ENCODE assay signal across 18 mouse cellular contexts in genomic region chr2:157676396-157677176, GRCm38 (mm10).
DNase-seq lines count a peak whose midpoint lies in the region; ATAC-seq and TF ChIP-seq lines count a peak whose summit lies in the region.
"Had no signal": no experiment of that assay in that cellular context is flagged by ENCODE, and none has a peak within 500 bp of the region (broad histone marks: within the 10 kb centered on the region; RNA-seq: fewer than 3 reads in every experiment).

No protein-coding gene starts in this region.

- H3K4me3 ChIP-seq in kidney, embryonic 16.5 days (ENCODE audit: low read length) = no peak overlapping the region
- no peak overlapping the region for H3K4me3 ChIP-seq in kidney, adult 2 months (ENCODE audit: insufficient read depth, low read depth, low read length)
- H3K4me3 ChIP-seq in midbrain, postnatal 0 days (ENCODE audit: low read depth, low read length) = no peak overlapping the region
- no peak overlapping the region for H3K4me3 ChIP-seq in midbrain, embryonic 10.5 days
- H3K4me3 ChIP-seq in liver, embryonic 14.5 days (ENCODE audit: insufficient read depth in 1 of 2, low read depth in 2 of 2, low read length in 2 of 2) = no peak overlapping the region
- no peak overlapping the region for H3K4me3 ChIP-seq in forebrain, postnatal 0 days (ENCODE audit: low read depth, low read length)
- H3K4me3 ChIP-seq: embryonic facial prominence, embryonic 13.5 days; myocyte had no signal

- no peak overlapping the region for H3K4me2 ChIP-seq in kidney, embryonic 16.5 days (replicated peaks; ENCODE audit: low read depth, low read length)
- no peak overlapping the region for H3K4me2 ChIP-seq in midbrain, postnatal 0 days (ENCODE audit: low read depth, low read length, poor library complexity, severe bottlenecking)
- peak overlapping the region; percentile 28; the same call in 1 of the 2 replicates for H3K4me2 ChIP-seq in liver, embryonic 14.5 days (ENCODE audit: low read depth)
- H3K4me2 ChIP-seq in forebrain, postnatal 0 days (ENCODE audit: low read depth) = no peak overlapping the region
- H3K4me2 ChIP-seq: embryonic facial prominence, embryonic 13.5 days had no signal

- WGBS in kidney, embryonic 16.5 days = 32% methylated on average over 10 of the region's 10 CpGs
- 38% methylated on average over 10 of the region's 10 CpGs for WGBS in kidney, adult 2 months
- 65% methylated on average over 10 of the region's 10 CpGs for whole genome bisulfite sequencing in midbrain, postnatal 0 days
- WGBS in midbrain, embryonic 10.5 days = 59% methylated on average over 10 of the region's 10 CpGs
- WGBS in liver, embryonic 14.5 days (ENCODE audit: insufficient replicate concordance) = 28% methylated on average over 10 of the region's 10 CpGs
- WGBS in forebrain, postnatal 0 days = 68% methylated on average over 10 of the region's 10 CpGs

- H3K27ac ChIP-seq in kidney, embryonic 16.5 days (ENCODE audit: low read length) = 0 out of 2 replicates have a peak overlapping the region, but pooled peaks have one; percentile 3
- no peak overlapping the region for H3K27ac ChIP-seq in kidney, adult 2 months (ENCODE audit: insufficient read depth, low read depth, low read length)
- H3K27ac ChIP-seq in midbrain, postnatal 0 days (ENCODE audit: low read depth, low read length) = no peak overlapping the region
- no peak overlapping the region for H3K27ac ChIP-seq in midbrain, embryonic 10.5 days (replicated peaks)
- no peak overlapping the region for H3K27ac ChIP-seq in liver, embryonic 14.5 days
- H3K27ac ChIP-seq in forebrain, postnatal 0 days (ENCODE audit: low read depth, low read length) = no peak overlapping the region
- H3K27ac ChIP-seq: embryonic facial prominence, embryonic 13.5 days had no signal

- no peak for TF ChIP-seq POLR2A in kidney, adult 2 months (IDR thresholded peaks at IDR 0.05; ENCODE audit: low read depth, low read length)

- TF ChIP-seq EP300 in liver, embryonic 14.5 days (IDR thresholded peaks at IDR 0.05; ENCODE audit: low read depth) = no peak

- H3K36me3 ChIP-seq in kidney, embryonic 16.5 days (ENCODE audit: insufficient read depth, low read length) = no peaks in the 10 kb centered on the region
- no peaks in the 10 kb centered on the region for H3K36me3 ChIP-seq in kidney, adult 2 months (ENCODE audit: control insufficient read depth, insufficient read depth, low read length)
- no peaks in the 10 kb centered on the region for H3K36me3 ChIP-seq in midbrain, postnatal 0 days (ENCODE audit: insufficient read depth, low read length)
- no peaks in the 10 kb centered on the region for H3K36me3 ChIP-seq in midbrain, embryonic 10.5 days
- H3K36me3 ChIP-seq in liver, embryonic 14.5 days (replicated peaks; ENCODE audit: control insufficient read depth, insufficient read depth, low read depth) = no peaks in the 10 kb centered on the region
- no peaks in the 10 kb centered on the region for H3K36me3 ChIP-seq in forebrain, postnatal 0 days (ENCODE audit: insufficient read depth)
- H3K36me3 ChIP-seq: embryonic facial prominence, embryonic 13.5 days had no signal

- ATAC-seq in kidney, embryonic 16.5 days (ENCODE audit: low FRiP score, low TSS enrichment) = peak; percentile 41
- no peak for ATAC-seq in midbrain, postnatal 0 days (ENCODE audit: low FRiP score)
- peak; percentile 61; the same call in 1 of the 2 replicates for ATAC-seq in liver, embryonic 14.5 days (ENCODE audit: insufficient read depth)
- ATAC-seq in forebrain, postnatal 0 days = no peak
- ATAC-seq: CD4-positive, CD25-positive, alpha-beta regulatory T cell, adult 4 months; inflammation-experienced regulatory T-cells, adult 6 months had no signal

- 0 out of 2 replicates have a peak, but pooled peaks cover 9% of the 10 kb centered on the region for H3K4me1 ChIP-seq in kidney, embryonic 16.5 days (ENCODE audit: insufficient read depth, low read length)
- H3K4me1 ChIP-seq in kidney, adult 2 months (ENCODE audit: control insufficient read depth, insufficient read depth, low read length) = no peaks in the 10 kb centered on the region
- H3K4me1 ChIP-seq in midbrain, postnatal 0 days (ENCODE audit: insufficient read depth, low read length) = no peaks in the 10 kb centered on the region
- H3K4me1 ChIP-seq in midbrain, embryonic 10.5 days = 0 out of 2 replicates have a peak, but pooled peaks cover 9% of the 10 kb centered on the region
- H3K4me1 ChIP-seq in liver, embryonic 14.5 days (replicated peaks; ENCODE audit: control insufficient read depth in 2 of 2, insufficient read depth in 2 of 2, low read length in 1 of 2) = peaks cover 0 to 11% of the 10 kb centered on the region in 2 experiments; a peak in 3 of 4 replicates
- H3K4me1 ChIP-seq in forebrain, postnatal 0 days (ENCODE audit: insufficient read depth) = no peaks in the 10 kb centered on the region
- H3K4me1 ChIP-seq: embryonic facial prominence, embryonic 13.5 days had no signal

- TF ChIP-seq CTCF in kidney, adult 2 months (conservative IDR thresholded peaks at IDR 0.05; ENCODE audit: insufficient read depth, insufficient read length, low read depth, low read length) = no peak
- TF ChIP-seq CTCF in midbrain, postnatal 0 days (IDR thresholded peaks at IDR 0.05) = 0 out of 2 replicates have a peak, but pooled peaks have one; percentile 8
- TF ChIP-seq CTCF in liver, embryonic 14.5 days (IDR thresholded peaks at IDR 0.05; ENCODE audit: low read depth) = no peak
- TF ChIP-seq CTCF in forebrain, postnatal 0 days (IDR thresholded peaks at IDR 0.05; ENCODE audit: low read depth) = no peak

- peak; percentile 18 for DNase-seq in adrenal gland, adult 2 months
- no peak for DNase-seq in adrenal gland, adult (ENCODE audit: inconsistent age in 2 of 2, low spot score in 1 of 2)
- no peak for DNase-seq in kidney, adult 2 months
- no peak for DNase-seq in midbrain, postnatal 0 days (ENCODE audit: low spot score)
- no peak for DNase-seq in midbrain, embryonic 10.5 days (ENCODE audit: low spot score)
- DNase-seq in liver, embryonic 14.5 days (ENCODE audit: low read depth in 3 of 3, low spot score in 3 of 3) = no peak
- no peak for DNase-seq in forebrain, postnatal 0 days
- DNase-seq: cerebellum, adult 18-20 months; gastrocnemius, postnatal 10 days; heart, adult 18-20 months; heart, postnatal 4 days; right cerebral cortex, adult 18-20 months; thymus, adult 18-20 months had no signal

- no peak overlapping the region for H3K9ac ChIP-seq in kidney, embryonic 16.5 days (replicated peaks; ENCODE audit: low read length)
- H3K9ac ChIP-seq in midbrain, postnatal 0 days (replicated peaks; ENCODE audit: low read length, poor library complexity, severe bottlenecking) = no peak overlapping the region
- H3K9ac ChIP-seq in liver, embryonic 14.5 days (replicated peaks) = no peak overlapping the region
- no peak overlapping the region for H3K9ac ChIP-seq in forebrain, postnatal 0 days
- H3K9ac ChIP-seq: embryonic facial prominence, embryonic 13.5 days had no signal

- no peaks in the 10 kb centered on the region for H3K27me3 ChIP-seq in kidney, embryonic 16.5 days (ENCODE audit: insufficient read depth, low read length)
- H3K27me3 ChIP-seq in kidney, adult 2 months (replicated peaks; ENCODE audit: control insufficient read depth, insufficient read depth, low read length) = no peaks in the 10 kb centered on the region
- no peaks in the 10 kb centered on the region for H3K27me3 ChIP-seq in midbrain, postnatal 0 days (ENCODE audit: insufficient read depth, low read length)
- H3K27me3 ChIP-seq in midbrain, embryonic 10.5 days (ENCODE audit: low read depth, poor library complexity, severe bottlenecking) = 0 out of 2 replicates have a peak, but pooled peaks cover 4% of the 10 kb centered on the region
- H3K27me3 ChIP-seq in liver, embryonic 14.5 days (ENCODE audit: control insufficient read depth, insufficient read depth, low read length) = no peaks in the 10 kb centered on the region
- no peaks in the 10 kb centered on the region for H3K27me3 ChIP-seq in forebrain, postnatal 0 days (ENCODE audit: insufficient read depth, low read length)
- H3K27me3 ChIP-seq: embryonic facial prominence, embryonic 13.5 days had no signal

- H3K9me3 ChIP-seq in kidney, embryonic 16.5 days (ENCODE audit: low read length) = no peaks in the 10 kb centered on the region
- no peaks in the 10 kb centered on the region for H3K9me3 ChIP-seq in midbrain, postnatal 0 days (ENCODE audit: low read length)
- no peaks in the 10 kb centered on the region for H3K9me3 ChIP-seq in midbrain, embryonic 10.5 days (replicated peaks)
- H3K9me3 ChIP-seq in liver, embryonic 14.5 days (ENCODE audit: control insufficient read depth, low read length) = no peaks in the 10 kb centered on the region
- no peaks in the 10 kb centered on the region for H3K9me3 ChIP-seq in forebrain, postnatal 0 days (ENCODE audit: low read length)
- H3K9me3 ChIP-seq: embryonic facial prominence, embryonic 13.5 days had no signal

Comparison
In these comparisons a context has a peak if more than half of its experiments do, and no peak if none do; other contexts are left out.
1. ATAC-seq: peak in kidney, embryonic 16.5 days (single experiment) and liver, embryonic 14.5 days (single experiment); none in midbrain, postnatal 0 days (single experiment) and forebrain, postnatal 0 days (single experiment).